Mouse (Mus musculus) urinary bladder, postnatal 14 days (tissue): Measurements from ENCODE around the gene P2ry6.

Experiments
- DNase-seq: peaks from one replicate; pipeline ENCODE4 v3.0.0; 2021; ENCODE audit warnings: low spot score

The P2ry6 gene

DNA sequence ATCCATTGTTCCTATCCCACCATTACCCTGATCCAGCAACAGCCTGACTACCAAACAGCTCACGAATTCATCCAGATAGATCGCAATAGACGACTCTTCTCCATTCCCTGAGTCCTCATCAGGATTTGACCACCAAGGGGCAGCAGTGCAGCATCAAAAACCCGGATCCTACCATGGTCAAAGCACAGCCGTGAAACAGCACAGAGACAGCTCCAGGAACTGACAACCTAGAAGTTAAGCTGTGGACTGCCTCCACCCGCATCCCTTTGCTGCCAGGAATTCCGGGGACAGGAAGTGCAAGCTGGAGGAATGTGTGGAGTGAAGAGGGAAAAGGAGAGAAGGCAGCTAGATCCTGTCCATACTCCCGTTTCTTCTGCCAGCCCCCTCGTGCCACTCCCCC, 13.6 kb upstream of the P2ry6 start:
- DNase-seq: peak; percentile 82

DNA sequence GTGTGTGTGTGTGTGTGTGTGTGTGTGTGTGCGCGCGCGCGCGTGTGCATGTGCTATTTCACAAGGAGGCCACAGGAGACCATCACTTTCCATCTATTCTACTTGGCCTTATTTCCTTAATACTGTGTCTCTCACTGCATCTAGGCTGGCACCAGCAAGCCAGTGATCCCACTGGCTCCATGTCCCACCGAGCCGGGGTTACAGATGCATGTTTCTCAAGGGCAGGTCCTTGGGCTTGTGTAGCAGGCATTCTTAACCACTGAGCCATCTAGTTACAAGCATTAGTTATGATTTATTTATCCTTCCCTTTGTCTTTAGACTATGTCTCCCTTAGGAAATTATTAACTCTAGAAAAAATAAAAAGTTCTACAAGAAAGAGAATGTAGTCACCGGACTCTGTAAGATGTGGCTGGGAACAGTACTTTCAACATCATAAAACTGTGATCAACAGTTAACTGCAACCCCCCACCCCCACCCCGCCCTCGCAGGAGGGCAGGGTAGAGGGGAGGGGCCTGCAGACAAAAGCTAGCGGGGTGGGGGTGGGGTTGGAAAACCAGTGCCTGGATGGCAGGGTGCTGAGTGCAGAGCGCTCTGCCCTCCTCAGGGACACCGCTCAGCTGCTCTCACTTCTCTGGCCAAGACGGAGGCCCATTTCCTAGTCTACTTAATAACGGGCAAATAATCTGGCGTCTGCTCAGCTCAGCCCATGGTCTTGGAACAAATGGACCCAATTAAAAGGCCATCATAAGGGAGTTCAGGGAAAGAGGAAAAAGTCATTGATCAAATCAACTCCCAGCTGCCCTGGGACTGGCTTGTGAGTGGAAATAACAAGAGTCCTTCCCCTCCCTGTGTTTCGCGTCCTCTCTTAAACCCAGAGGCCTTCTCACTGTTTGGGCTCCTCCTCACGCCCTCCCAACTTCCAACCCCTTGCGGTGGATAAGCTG, 10.3 kb upstream of the P2ry6 start:
- DNase-seq: no peak

DNA sequence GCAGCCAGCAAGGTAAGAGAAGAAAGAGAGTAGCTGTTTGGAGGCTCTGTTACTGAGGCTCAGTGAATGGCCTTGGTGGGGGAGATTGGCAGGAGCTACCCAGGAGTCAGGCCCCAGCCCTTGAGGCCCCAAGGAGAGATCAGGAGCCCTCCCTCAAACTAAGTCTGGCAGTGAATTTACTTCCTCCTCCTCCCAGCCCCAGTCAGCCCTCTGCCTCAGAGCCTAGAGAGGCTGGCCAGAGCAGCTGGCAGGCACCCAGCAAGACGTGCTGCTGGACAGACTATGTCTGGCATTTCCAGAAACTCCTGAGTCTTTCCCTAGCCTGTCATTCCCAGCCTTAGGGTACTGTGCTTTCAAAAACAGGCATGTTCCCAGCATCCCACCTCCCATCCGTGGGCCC, 4.7 kb upstream of the P2ry6 start:
- peak; percentile 77 for DNase-seq

- DNase-seq: no peak
Observed at GRCm38 (mm10) chr7:100978171-100978570, 3.7 kb upstream of the P2ry6 start.

- no peak for DNase-seq
Observed at GRCm38 (mm10) chr7:100972875-100973274, 1.6 kb downstream of the P2ry6 start.

GRCm38 (mm10) chr7:100968874-100969659, 5.4 kb downstream of the P2ry6 start:
- DNase-seq: no peak

GRCm38 (mm10) chr7:100968376-100968775, 6.1 kb downstream of the P2ry6 start:
- DNase-seq: no peak

GRCm38 (mm10) chr7:100967850-100968249, 6.6 kb downstream of the P2ry6 start:
- no peak for DNase-seq

- DNase-seq: no peak
Observed at GRCm38 (mm10) chr7:100966014-100966413, 8.4 kb downstream of the P2ry6 start.

GRCm38 (mm10) chr7:100965079-100965478, 9.4 kb downstream of the P2ry6 start:
- no peak for DNase-seq

DNA sequence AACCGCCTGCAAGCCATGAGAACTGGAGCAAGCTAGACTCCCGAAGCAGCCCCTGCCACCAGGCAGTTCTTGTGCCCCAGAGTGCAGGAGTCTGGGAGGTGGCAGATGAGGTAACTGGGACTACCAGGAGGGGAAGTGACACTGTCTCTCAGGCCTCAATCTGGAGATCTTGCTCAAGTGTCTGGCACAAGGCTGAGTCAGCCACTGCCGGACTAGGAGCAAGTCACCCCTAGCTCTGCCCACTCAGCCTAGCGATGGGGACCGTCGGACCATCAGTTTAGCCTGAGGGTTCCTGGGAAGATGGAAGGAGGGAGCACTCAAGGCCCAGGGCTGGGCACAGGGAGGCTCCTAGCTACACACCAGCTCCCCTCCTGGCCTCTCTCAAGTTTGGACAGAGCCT, 10.2 kb downstream of the P2ry6 start:
- no peak for DNase-seq

- no peak for DNase-seq
Observed at GRCm38 (mm10) chr7:100963381-100963780, 11.1 kb downstream of the P2ry6 start.

- DNase-seq: no peak
Observed at GRCm38 (mm10) chr7:100961146-100961545, 13.3 kb downstream of the P2ry6 start.

- no peak for DNase-seq
Observed at GRCm38 (mm10) chr7:100960462-100960861, 14.0 kb downstream of the P2ry6 start.

DNA sequence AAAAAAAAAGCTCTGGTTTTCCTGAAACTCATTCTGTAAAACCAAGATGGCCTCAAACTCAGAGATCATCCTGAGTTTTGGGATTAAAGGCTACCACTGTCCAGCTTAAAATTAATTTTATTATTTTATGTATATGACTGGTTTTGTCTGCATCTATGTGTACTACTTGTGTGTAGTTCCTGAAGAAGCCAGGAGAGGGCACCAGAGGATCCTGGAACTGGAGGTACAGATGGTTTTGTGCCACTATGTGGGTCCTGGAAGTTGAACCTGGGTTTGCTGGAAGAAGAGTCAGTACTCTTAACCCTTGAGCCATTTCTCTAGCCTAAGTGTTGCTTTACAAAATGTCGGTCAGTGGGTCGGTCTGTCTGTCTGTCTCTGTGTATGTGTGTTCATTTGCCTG, 16.0 kb downstream of the P2ry6 start:
- DNase-seq: no peak

DNA sequence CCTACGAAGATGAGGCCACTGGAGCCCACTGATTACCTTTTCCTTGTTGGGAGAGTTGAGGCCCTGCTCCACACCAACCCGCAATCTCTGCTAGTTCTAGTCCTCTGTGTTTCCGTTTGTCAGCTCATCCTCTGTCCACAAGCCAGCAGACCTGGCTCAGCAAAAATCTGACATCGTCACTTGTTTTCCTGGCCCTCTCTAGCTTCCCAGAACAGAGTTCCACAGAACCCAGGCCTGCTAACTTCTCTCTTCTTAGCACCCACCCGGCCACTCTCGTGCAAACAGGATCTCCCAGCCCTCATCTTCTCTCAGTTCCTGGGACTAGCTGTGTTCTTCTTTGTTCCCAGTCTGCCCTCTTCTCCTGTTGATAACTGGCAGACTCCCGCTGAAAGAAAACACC, 21.8 kb downstream of the P2ry6 start:
- no peak for DNase-seq

GRCm38 (mm10) chr7:100951903-100952302, 22.5 kb downstream of the P2ry6 start:
- no peak for DNase-seq

GRCm38 (mm10) chr7:100950481-100951010, 23.9 kb downstream of the P2ry6 start:
- DNase-seq: peak; percentile 19

GRCm38 (mm10) chr7:100950031-100950430, 24.4 kb downstream of the P2ry6 start:
- DNase-seq: no peak

GRCm38 (mm10) chr7:100944738-100945137, 29.7 kb downstream of the P2ry6 start:
- DNase-seq: no peak

- no peak for DNase-seq
Observed at GRCm38 (mm10) chr7:100944306-100944705, 30.1 kb downstream of the P2ry6 start.

- DNase-seq: peak; percentile 47
Observed at GRCm38 (mm10) chr7:100942789-100943615, 31.4 kb downstream of the P2ry6 start.
